Mouse (Mus musculus) liver, embryonic 15.5 days (tissue): ENCODE data around the gene Ccni. TPM values are rescaled to one million over a fixed set of nuclear protein-coding genes. Genes with fewer than 3 reads are reported as not detected.

ENCODE experiments used
- ATAC-seq: fragments of 200-750 bp; cut with Nextera tagmentation; 2 replicates; pipeline ENCODE4 v1.8.0; 2017; ENCODE audit warnings: moderate number of reproducible peaks, mild to moderate bottlenecking, moderate library complexity; ENCODE audit not compliant: insufficient read depth
- H3K27ac ChIP-seq: fragments of 300-500 bp; sonication (generic); replicated peaks from 2 replicates; pipeline ENCODE4 v1.5.1; 2015; ENCODE audit warnings: mild to moderate bottlenecking, inconsistent platforms
- H3K27me3 ChIP-seq: fragments of 300-500 bp; sonication (generic); 2 replicates; pipeline ENCODE4 v1.6.1; 2015; ENCODE audit warnings: mild to moderate bottlenecking, inconsistent platforms
- H3K36me3 ChIP-seq: fragments of 300-500 bp; sonication (generic); replicated peaks from 2 replicates; pipeline ENCODE4 v1.6.1; 2015; ENCODE audit warnings: moderate library complexity, mild to moderate bottlenecking, inconsistent platforms
- H3K4me1 ChIP-seq: fragments of 300-500 bp; sonication (generic); replicated peaks from 2 replicates; pipeline ENCODE4 v1.6.1; 2015; ENCODE audit warnings: inconsistent platforms
- H3K4me2 ChIP-seq: fragments of 300-500 bp; sonication (generic); 2 replicates; pipeline ENCODE4 v1.6.1; 2015; ENCODE audit warnings: moderate library complexity, mild to moderate bottlenecking, inconsistent platforms
- H3K4me3 ChIP-seq: fragments of 300-500 bp; sonication (generic); replicated peaks from 2 replicates; pipeline ENCODE4 v1.5.1; 2015; ENCODE audit warnings: mild to moderate bottlenecking, inconsistent platforms
- H3K9ac ChIP-seq: fragments of 300-500 bp; sonication (generic); 2 replicates; pipeline ENCODE4 v1.6.1; 2015; ENCODE audit warnings: moderate library complexity, mild to moderate bottlenecking, inconsistent platforms
- H3K9me3 ChIP-seq: fragments of 300-500 bp; sonication (generic); replicated peaks from 2 replicates; pipeline ENCODE4 v1.6.1; 2016; ENCODE audit warnings: inconsistent platforms
- WGBS: fragments of 180-500 bp; shearing (Covaris S2); methylation state at CpG from one replicate; pipeline ENCODE4 v1.1.7; 2015; ENCODE audit warnings: mixed read lengths; ENCODE audit not compliant: insufficient replicate concordance; 5-methylcytosine and 5-hydroxymethylcytosine counted together
- polyA plus RNA-seq: library from polyadenylated mRNA; unstranded; fragments of >200 nt; fragmentation: Nextera tagmentation; extraction: Ambion mirVana; gene quantifications from 2 replicates; pipeline ENCODE4 v1.2.1, GENCODE M21; 2015

The Ccni gene
- polyA plus RNA-seq, 1 experiment from 2014 or later, result 34.9 TPM

- no peaks in the 10 kb centered on the region for H3K9me3 ChIP-seq
- no peak for ATAC-seq
- no peak overlapping the region for H3K27ac ChIP-seq
- WGBS, result 67% methylated on average over 3 of the region's 3 CpGs
- no peak overlapping the region for H3K4me2 ChIP-seq
- H3K27me3 ChIP-seq, result no peaks in the 10 kb centered on the region
- H3K36me3 ChIP-seq, result peaks cover 55% of the 10 kb centered on the region
- H3K4me3 ChIP-seq, result no peak overlapping the region
- H3K9ac ChIP-seq, result no peak overlapping the region
- peaks cover 5% of the 10 kb centered on the region; the same call in 1 of the 2 replicates for H3K4me1 ChIP-seq
These were observed 8.1 kb downstream of the Ccni start for GRCm38 (mm10) chr5:93198232-93198631.

- no peaks in the 10 kb centered on the region for H3K27me3 ChIP-seq
- peaks cover 46% of the 10 kb centered on the region for H3K36me3 ChIP-seq
- H3K27ac ChIP-seq, result no peak overlapping the region
- peaks cover 5% of the 10 kb centered on the region; the same call in 1 of the 2 replicates for H3K4me1 ChIP-seq
- H3K9me3 ChIP-seq, result no peaks in the 10 kb centered on the region
- 90% methylated on average over 5 of the region's 5 CpGs for WGBS
- H3K4me2 ChIP-seq, result no peak overlapping the region
- no peak overlapping the region for H3K4me3 ChIP-seq
- no peak overlapping the region for H3K9ac ChIP-seq
- no peak for ATAC-seq
These were observed 15.9 kb downstream of the Ccni start for GRCm38 (mm10) chr5:93190428-93190827.

GRCm38 (mm10) chr5:93189607-93190006 lies 16.7 kb downstream of the Ccni start:
- no peaks in the 10 kb centered on the region for H3K9me3 ChIP-seq
- 74% methylated on average over 3 of the region's 3 CpGs for WGBS
- no peak overlapping the region for H3K4me3 ChIP-seq
- no peak overlapping the region for H3K27ac ChIP-seq
- no peak for ATAC-seq
- no peak overlapping the region for H3K9ac ChIP-seq
- peaks cover 5% of the 10 kb centered on the region; the same call in 1 of the 2 replicates for H3K4me1 ChIP-seq
- H3K27me3 ChIP-seq, result no peaks in the 10 kb centered on the region
- H3K36me3 ChIP-seq, result peaks cover 51% of the 10 kb centered on the region
- no peak overlapping the region for H3K4me2 ChIP-seq

- Histone ChIP-seq H3K27me3 (no peaks in the 10 kb centered on the region), H3K4me2 (no peak overlapping the region), H3K36me3 (peaks cover 72% of the 10 kb centered on the region), H3K9me3 (no peaks in the 10 kb centered on the region), H3K9ac (no peak overlapping the region), H3K27ac (no peak overlapping the region), H3K4me3 (no peak overlapping the region), H3K4me1 (no peaks in the 10 kb centered on the region)
- no peak for ATAC-seq
- WGBS, result 86% methylated on average over 6 of the region's 6 CpGs
These were observed 21.7 kb downstream of the Ccni start for GRCm38 (mm10) chr5:93184548-93184947.

- Histone ChIP-seq H3K9me3 (no peaks in the 10 kb centered on the region), H3K27me3 (no peaks in the 10 kb centered on the region), H3K27ac (no peak overlapping the region), H3K4me1 (no peaks in the 10 kb centered on the region), H3K4me3 (no peak overlapping the region), H3K36me3 (peaks cover 65% of the 10 kb centered on the region), H3K4me2 (no peak overlapping the region), H3K9ac (no peak overlapping the region)
- 90% methylated on average over 6 of the region's 6 CpGs for WGBS
- no peak for ATAC-seq
These were observed 23.0 kb downstream of the Ccni start for GRCm38 (mm10) chr5:93183311-93183710.

- no peak for ATAC-seq
- H3K4me3 ChIP-seq, result no peak overlapping the region
- WGBS, result 52% methylated on average over 2 of the region's 2 CpGs
- no peaks in the 10 kb centered on the region for H3K9me3 ChIP-seq
- peaks cover 44% of the 10 kb centered on the region for H3K36me3 ChIP-seq
- H3K9ac ChIP-seq, result no peak overlapping the region
- no peaks in the 10 kb centered on the region for H3K27me3 ChIP-seq
- H3K27ac ChIP-seq, result no peak overlapping the region
- no peaks in the 10 kb centered on the region for H3K4me1 ChIP-seq
- no peak overlapping the region for H3K4me2 ChIP-seq
These were observed 26.0 kb downstream of the Ccni start for GRCm38 (mm10) chr5:93180252-93180651.

GRCm38 (mm10) chr5:93178616-93179015 lies 27.7 kb downstream of the Ccni start:
- Histone ChIP-seq H3K4me3 (no peak overlapping the region), H3K27ac (no peak overlapping the region), H3K36me3 (peaks cover 41% of the 10 kb centered on the region), H3K27me3 (no peaks in the 10 kb centered on the region), H3K9me3 (no peaks in the 10 kb centered on the region), H3K9ac (no peak overlapping the region), H3K4me2 (no peak overlapping the region), H3K4me1 (no peaks in the 10 kb centered on the region)
- 68% methylated on average over 6 of the region's 6 CpGs for WGBS
- ATAC-seq, result no peak

GRCm38 (mm10) chr5:93174675-93175074 lies 31.6 kb downstream of the Ccni start:
- Histone ChIP-seq H3K36me3 (peaks cover 38% of the 10 kb centered on the region), H3K4me1 (no peaks in the 10 kb centered on the region), H3K27me3 (no peaks in the 10 kb centered on the region), H3K4me3 (no peak overlapping the region), H3K9me3 (no peaks in the 10 kb centered on the region), H3K27ac (no peak overlapping the region), H3K9ac (no peak overlapping the region), H3K4me2 (no peak overlapping the region)
- WGBS, result 72% methylated on average over 6 of the region's 6 CpGs
- ATAC-seq, result no peak

GRCm38 (mm10) chr5:93172536-93172935 lies 33.8 kb downstream of the Ccni start:
- H3K27me3 ChIP-seq, result no peaks in the 10 kb centered on the region
- no peaks in the 10 kb centered on the region; the same call in 1 of the 2 replicates for H3K4me1 ChIP-seq
- H3K4me2 ChIP-seq, result no peak overlapping the region
- H3K9ac ChIP-seq, result no peak overlapping the region
- no peak for ATAC-seq
- H3K27ac ChIP-seq, result no peak overlapping the region
- peaks cover 48% of the 10 kb centered on the region for H3K36me3 ChIP-seq
- H3K9me3 ChIP-seq, result no peaks in the 10 kb centered on the region
- 77% methylated on average over 6 of the region's 6 CpGs for WGBS
- no peak overlapping the region for H3K4me3 ChIP-seq

- WGBS, result 89% methylated on average over 15 of the region's 15 CpGs
- no peak overlapping the region for H3K9ac ChIP-seq
- no peaks in the 10 kb centered on the region; the same call in 1 of the 2 replicates for H3K4me1 ChIP-seq
- H3K27ac ChIP-seq, result no peak overlapping the region
- no peak overlapping the region for H3K4me3 ChIP-seq
- H3K4me2 ChIP-seq, result no peak overlapping the region
- ATAC-seq, result no peak
- H3K27me3 ChIP-seq, result no peaks in the 10 kb centered on the region
- H3K36me3 ChIP-seq, result peaks cover 49% of the 10 kb centered on the region
- no peaks in the 10 kb centered on the region for H3K9me3 ChIP-seq
These were observed 34.9 kb downstream of the Ccni start for GRCm38 (mm10) chr5:93171420-93171819.

GRCm38 (mm10) chr5:93168654-93169053 lies 37.6 kb downstream of the Ccni start:
- Histone ChIP-seq H3K4me1 (no peaks in the 10 kb centered on the region; the same call in 1 of the 2 replicates), H3K4me2 (no peak overlapping the region), H3K27ac (no peak overlapping the region), H3K9ac (no peak overlapping the region), H3K9me3 (no peaks in the 10 kb centered on the region), H3K27me3 (no peaks in the 10 kb centered on the region), H3K4me3 (no peak overlapping the region), H3K36me3 (peaks cover 56% of the 10 kb centered on the region)
- ATAC-seq, result no peak
- 87% methylated on average over 6 of the region's 6 CpGs for WGBS

- H3K4me2 ChIP-seq, result no peak overlapping the region
- H3K9ac ChIP-seq, result no peak overlapping the region
- H3K36me3 ChIP-seq, result peaks cover 57% of the 10 kb centered on the region
- no peak overlapping the region for H3K4me3 ChIP-seq
- H3K27me3 ChIP-seq, result no peaks in the 10 kb centered on the region
- no peaks in the 10 kb centered on the region; the same call in 1 of the 2 replicates for H3K4me1 ChIP-seq
- no peaks in the 10 kb centered on the region for H3K9me3 ChIP-seq
- no peak for ATAC-seq
- H3K27ac ChIP-seq, result no peak overlapping the region
- WGBS, result 76% methylated on average over 11 of the region's 11 CpGs
These were observed 38.3 kb downstream of the Ccni start for GRCm38 (mm10) chr5:93167919-93168516.
